Mouse (Mus musculus) CH12.LX (cell line): ENCODE measurements around the gene Suds3. TPM values are rescaled to one million over a fixed set of nuclear protein-coding genes. Genes with fewer than 3 reads are reported as not detected.
A peak's percentile ranks its signal among the peaks of the same experiment; 100 is the strongest.

Source experiments
- DNase-seq: peaks from one replicate; pipeline ENCODE4 v3.0.0-alpha.2; 2013; ENCODE audit errors: extremely low read depth
- H3K27ac ChIP-seq: 2 replicates; pipeline ENCODE4 v1.5.1; 2012; ENCODE audit warnings: low read depth, mild to moderate bottlenecking, control low read depth, moderate library complexity; ENCODE audit not compliant: insufficient read depth
- H3K27me3 ChIP-seq: replicated peaks from 2 replicates; pipeline ENCODE3; 2012; ENCODE audit warnings: inconsistent platforms
- H3K36me3 ChIP-seq, 2 experiments: replicated peaks in 1 of 2; 2 replicates each; pipeline versions ENCODE3 to v1.6.1; 2012; ENCODE audit warnings: inconsistent platforms in 1 of 2, low read length in 1 of 2, mild to moderate bottlenecking in 1 of 2, mixed read lengths in 1 of 2, moderate library complexity in 1 of 2; ENCODE audit not compliant: control insufficient read depth in 1 of 2, insufficient read depth in 1 of 2
- H3K4me1 ChIP-seq, 2 experiments: 2 replicates each; pipeline ENCODE4 v1.6.1; 2012; ENCODE audit warnings: inconsistent platforms in 1 of 2, moderate library complexity in 1 of 2; ENCODE audit not compliant: insufficient read depth in 2 of 2, control insufficient read depth in 1 of 2
- H3K4me2 ChIP-seq: 2 replicates; pipeline ENCODE4 v1.6.1; 2012; ENCODE audit warnings: low read depth, mild to moderate bottlenecking, control low read depth; ENCODE audit not compliant: poor library complexity, insufficient read depth, severe bottlenecking
- H3K4me3 ChIP-seq, 3 experiments: fragments of 150-350 bp in 1 of 3; sonication (generic) in 1 of 3; replicated peaks in 1 of 3; 2 replicates each; pipeline versions ENCODE3 to v1.5.1; 2011 to 2012; ENCODE audit warnings: low read depth in 2 of 3, low read length in 2 of 3, mild to moderate bottlenecking in 2 of 3, moderate library complexity in 2 of 3, control low read depth in 1 of 3, improper control_type of control experiment in 1 of 3, inconsistent platforms in 1 of 3, mixed read lengths in 1 of 3; ENCODE audit not compliant: poor library complexity in 1 of 3
- H3K79me2 ChIP-seq: replicated peaks from 2 replicates; pipeline ENCODE4 v1.6.1; 2012; ENCODE audit warnings: mild to moderate bottlenecking, moderate library complexity; ENCODE audit not compliant: control insufficient read depth, poor library complexity, insufficient read depth, severe bottlenecking; ENCODE audit errors: extremely low read depth
- H3K9ac ChIP-seq: 2 replicates; pipeline ENCODE4 v1.6.1; 2012; ENCODE audit warnings: low read depth, mild to moderate bottlenecking, control low read depth, moderate library complexity; ENCODE audit not compliant: insufficient read depth
- H3K9me3 ChIP-seq: replicated peaks from 2 replicates; pipeline ENCODE3; 2012; ENCODE audit warnings: low read length, inconsistent platforms, mixed read lengths
- CHD2 ChIP-seq: IDR thresholded peaks from 2 replicates; pipeline ENCODE4 v1.6.1; 2011; ENCODE audit warnings: low read length, improper control_type of control experiment
- CTCF ChIP-seq, 2 experiments: IDR thresholded peaks in 1 of 2; conservative IDR thresholded peaks in 1 of 2; 2 replicates each; pipeline ENCODE4 v1.5.1; 2011 to 2012; ENCODE audit warnings: low read depth in 2 of 2, low read length in 2 of 2, improper control_type of control experiment in 1 of 2, inconsistent platforms in 1 of 2, mild to moderate bottlenecking in 1 of 2, moderate library complexity in 1 of 2
- ELF1 ChIP-seq: IDR thresholded peaks from 2 replicates; pipeline ENCODE4 v1.6.1; 2014; ENCODE audit warnings: low read depth, mild to moderate bottlenecking, inconsistent platforms, low read length, improper control_type of control experiment
- HCFC1 ChIP-seq: IDR thresholded peaks from 2 replicates; pipeline ENCODE4 v1.6.1; 2012; ENCODE audit warnings: low read depth, mild to moderate bottlenecking, inconsistent platforms, low read length, improper control_type of control experiment
- IRF4 ChIP-seq: IDR thresholded peaks from 2 replicates; pipeline ENCODE4 v1.6.1; 2014; ENCODE audit warnings: low read depth, mild to moderate bottlenecking, inconsistent platforms, low read length, improper control_type of control experiment
- JUN ChIP-seq: IDR thresholded peaks from 2 replicates; pipeline ENCODE4 v1.6.1; 2011; ENCODE audit warnings: low read depth, mild to moderate bottlenecking, low read length, improper control_type of control experiment, moderate library complexity; ENCODE audit not compliant: insufficient read depth
- JUND ChIP-seq: conservative IDR thresholded peaks from 2 replicates; pipeline ENCODE4 v1.6.1; 2011; ENCODE audit warnings: low read depth, low read length, improper control_type of control experiment
- KAT2A ChIP-seq: IDR thresholded peaks from 2 replicates; pipeline ENCODE4 v1.6.1; 2012; ENCODE audit warnings: low read length, improper control_type of control experiment, inconsistent platforms; ENCODE audit not compliant: insufficient replicate concordance
- MAFK ChIP-seq: IDR thresholded peaks from 2 replicates; pipeline ENCODE4 v1.6.1; 2011; ENCODE audit warnings: low read length, improper control_type of control experiment; ENCODE audit not compliant: insufficient replicate concordance
- MAZ ChIP-seq: IDR thresholded peaks from 2 replicates; pipeline ENCODE4 v1.6.1; 2012; ENCODE audit warnings: low read depth, mild to moderate bottlenecking, inconsistent platforms, low read length, improper control_type of control experiment, moderate library complexity
- MEF2A ChIP-seq: IDR thresholded peaks from 2 replicates; pipeline ENCODE4 v1.6.1; 2014; ENCODE audit warnings: low read depth, mild to moderate bottlenecking, inconsistent platforms, low read length, improper control_type of control experiment, borderline replicate concordance
- MXI1 ChIP-seq: IDR thresholded peaks from 2 replicates; pipeline ENCODE4 v1.6.1; 2011; ENCODE audit warnings: mild to moderate bottlenecking, low read depth, low read length, improper control_type of control experiment
- MYC ChIP-seq: IDR thresholded peaks from 2 replicates; pipeline ENCODE4 v1.6.1; 2011; ENCODE audit warnings: low read depth, mild to moderate bottlenecking, improper control_type of control experiment, low read length
- NELFE ChIP-seq: IDR thresholded peaks from 2 replicates; pipeline ENCODE4 v1.6.1; 2011; ENCODE audit warnings: low read depth, low read length, improper control_type of control experiment
- NRF1 ChIP-seq: IDR thresholded peaks from 2 replicates; pipeline ENCODE4 v1.6.1; 2014; ENCODE audit warnings: low read depth, mild to moderate bottlenecking, inconsistent platforms, low read length, improper control_type of control experiment, moderate library complexity
- PAX5 ChIP-seq: IDR thresholded peaks from 2 replicates; pipeline ENCODE4 v1.6.1; 2012; ENCODE audit warnings: low read length, inconsistent platforms, mixed read lengths
- POLR2AphosphoS2 ChIP-seq: IDR thresholded peaks from 2 replicates; pipeline ENCODE4 v1.6.1; 2011; ENCODE audit warnings: low read depth, low read length, improper control_type of control experiment
- RAD21 ChIP-seq: IDR thresholded peaks from 2 replicates; pipeline ENCODE4 v1.6.1; 2011; ENCODE audit warnings: low read depth, mild to moderate bottlenecking, low read length, improper control_type of control experiment, moderate library complexity
- RCOR1 ChIP-seq: conservative IDR thresholded peaks from 2 replicates; pipeline ENCODE4 v1.6.1; 2012; ENCODE audit warnings: low read depth, mild to moderate bottlenecking, inconsistent platforms, low read length, improper control_type of control experiment
- TBP ChIP-seq: conservative IDR thresholded peaks from 2 replicates; pipeline ENCODE4 v1.6.1; 2011; ENCODE audit warnings: low read depth, low read length, improper control_type of control experiment
- TCF12 ChIP-seq: IDR thresholded peaks from 2 replicates; pipeline ENCODE4 v1.6.1; 2014; ENCODE audit warnings: low read depth, mild to moderate bottlenecking, inconsistent platforms, low read length, improper control_type of control experiment
- USF1 ChIP-seq: IDR thresholded peaks from 2 replicates; pipeline ENCODE4 v1.6.1; 2014; ENCODE audit warnings: low read depth, mild to moderate bottlenecking, inconsistent platforms, low read length, improper control_type of control experiment
- USF2 ChIP-seq: conservative IDR thresholded peaks from 2 replicates; pipeline ENCODE4 v1.6.1; 2011; ENCODE audit warnings: low read depth, low read length, improper control_type of control experiment
- ZKSCAN1 ChIP-seq: IDR thresholded peaks from 2 replicates; pipeline ENCODE4 v1.6.1; 2012; ENCODE audit warnings: low read depth, inconsistent platforms, low read length, improper control_type of control experiment, borderline replicate concordance
- ZMIZ1 ChIP-seq: IDR thresholded peaks from 2 replicates; pipeline ENCODE4 v1.6.1; 2012; ENCODE audit warnings: low read depth, mild to moderate bottlenecking, inconsistent platforms, low read length, improper control_type of control experiment
- ZNF384 ChIP-seq: IDR thresholded peaks from 2 replicates; pipeline ENCODE4 v1.6.1; 2012; ENCODE audit warnings: low read depth, low read length, improper control_type of control experiment, inconsistent platforms
- dilution Hi-C: fragments of 300-500 bp; cut with MboI; formaldehyde crosslinking; loops from 2 replicates; pipeline ENCODE4 v1.14.3; 2020; ENCODE audit warnings: low sequenced_read_pairs; ENCODE audit not compliant: extremely low pct_unique_long_range_greater_than_20kb, extremely low pct_ligation_motif_present
- in situ Hi-C: fragments of 300-500 bp; cut with MboI; formaldehyde crosslinking; loops from 3 replicates; pipeline ENCODE4 v1.14.3; 2019; ENCODE audit warnings: low sequenced_read_pairs, low pct_ligation_motif_present, low pct_unique_long_range_greater_than_20kb, mixed read lengths
- polyA plus RNA-seq: library from polyadenylated mRNA; unstranded; fragments of >175 nt; gene quantifications from 2 replicates; pipeline ENCODE4 v1.2.1, GENCODE M21; 2012; ENCODE audit warnings: low read depth; ENCODE audit not compliant: insufficient read length
- total RNA-seq, 2 experiments: library from RNA; depleted of rRNA; stranded (reverse); fragments of 300-350 nt in 1 of 2; fragments of >200 nt in 1 of 2; gene quantifications; 2 replicates each; pipeline ENCODE4 v1.2.3; 2012 to 2014

Gene Suds3
- total and polyA plus RNA-seq, 3 experiments: 54.2 to 103 (median 68.1) TPM

DNA sequence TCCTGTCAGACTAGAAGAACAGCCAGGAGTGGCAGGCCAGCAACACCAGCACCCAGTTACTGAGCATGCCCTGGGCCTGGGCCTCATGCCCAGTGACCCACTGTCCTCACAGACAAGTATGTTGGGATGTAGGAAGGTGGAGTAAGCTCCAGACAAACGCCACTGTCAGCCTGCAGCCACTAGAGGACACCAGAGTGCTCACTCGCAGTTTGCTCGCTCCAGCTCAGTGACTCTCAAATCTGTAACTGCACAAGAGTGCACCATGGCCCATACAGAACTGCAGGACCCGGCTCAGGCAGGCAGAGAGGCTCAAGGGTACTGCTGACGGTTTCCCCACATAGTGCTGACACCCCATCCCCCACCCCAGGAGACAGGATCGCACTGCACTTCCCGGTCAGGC, 21.5 kb downstream of the Suds3 start:
- H3K4me2 ChIP-seq: no peak overlapping the region
- dilution Hi-C loops (no loop called here), in situ Hi-C loops (no loop called here)
- no peak for TF ChIP-seq ZNF384
- peak; percentile 50 to 58; a peak in 3 of 4 replicates for TF ChIP-seq CTCF (conservative IDR thresholded peaks at IDR 0.05 in 1 of 2, IDR thresholded peaks at IDR 0.05 in 1 of 2; ENCODE audit: low read depth in 2 of 2, low read length in 2 of 2)
- peaks cover 63 to 86% of the 10 kb centered on the region in 2 experiments for H3K36me3 ChIP-seq
- H3K27ac ChIP-seq: no peak overlapping the region
- H3K4me1 ChIP-seq: no peaks in the 10 kb centered on the region
- no peaks in the 10 kb centered on the region for H3K79me2 ChIP-seq
- H3K9me3 ChIP-seq: no peaks in the 10 kb centered on the region
- H3K27me3 ChIP-seq: no peaks in the 10 kb centered on the region
- H3K9ac ChIP-seq: no peak overlapping the region
- DNase-seq: peak; percentile 31
- H3K4me3 ChIP-seq: no peak overlapping the region

DNA sequence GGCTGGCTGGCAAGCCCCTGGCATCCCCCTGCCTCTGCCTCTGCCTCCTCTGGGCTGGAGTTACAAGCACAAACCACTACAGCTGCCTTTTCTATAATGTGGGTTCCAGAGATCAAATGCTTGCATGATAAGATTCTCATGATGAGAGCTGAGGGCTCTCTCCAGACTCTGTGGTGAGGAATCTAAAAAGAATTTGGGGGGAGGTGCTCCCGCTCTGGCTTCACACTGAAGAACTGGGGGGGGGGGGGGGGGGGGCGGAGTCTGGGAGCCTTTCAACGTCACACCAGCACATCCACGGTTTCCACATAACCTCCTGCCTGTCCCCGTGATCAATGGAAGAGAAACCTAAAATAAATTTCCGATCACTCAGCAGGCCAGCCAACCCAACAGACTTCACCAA, 26.1 kb downstream of the Suds3 start:
- Histone ChIP-seq H3K27ac (no peak overlapping the region), H3K9me3 (no peaks in the 10 kb centered on the region), H3K27me3 (peaks cover 25% of the 10 kb centered on the region), H3K79me2 (no peaks in the 10 kb centered on the region), H3K4me2 (no peak overlapping the region), H3K36me3 (peaks cover 29 to 40% of the 10 kb centered on the region in 2 experiments), H3K9ac (no peak overlapping the region), H3K4me1 (peaks cover 6% of the 10 kb centered on the region in 2 experiments; a peak in 3 of 4 replicates), H3K4me3 (no peak overlapping the region)
- DNase-seq: no peak
- dilution Hi-C loops (no loop called here), in situ Hi-C loops (no loop called here)
- TF ChIP-seq ZKSCAN1 (no peak), ELF1 (no peak), USF1 (no peak), NRF1 (no peak), JUN (no peak), MAFK (no peak), MEF2A (no peak), ZMIZ1 (no peak), JUND (no peak), MYC (no peak), MXI1 (no peak), KAT2A (no peak)

DNA sequence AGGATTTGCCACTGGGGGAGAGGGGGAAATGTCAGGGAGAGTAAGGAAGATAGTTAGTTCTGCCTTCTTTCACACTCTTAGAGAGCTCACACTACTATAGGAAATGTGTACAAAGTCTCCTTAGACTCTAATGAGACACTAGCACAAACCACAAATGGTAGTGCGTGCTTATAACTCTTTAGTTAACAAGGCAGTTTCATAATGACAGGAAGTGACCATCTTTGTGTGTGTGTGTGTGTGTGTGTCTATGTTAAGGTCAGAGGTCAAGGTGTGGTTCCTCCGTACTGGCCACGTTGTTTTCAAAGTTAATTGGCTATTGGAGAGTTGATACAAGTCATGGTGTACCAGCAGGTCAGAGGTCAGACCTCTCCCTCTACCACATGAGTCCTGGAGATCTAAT, 26.8 kb downstream of the Suds3 start:
- in situ Hi-C loops: no loop called here
- Histone ChIP-seq H3K4me2 (no peak overlapping the region), H3K79me2 (no peaks in the 10 kb centered on the region), H3K36me3 (peaks cover 23 to 33% of the 10 kb centered on the region in 2 experiments), H3K27me3 (peaks cover 31% of the 10 kb centered on the region), H3K4me1 (peaks cover 6% of the 10 kb centered on the region in 2 experiments; a peak in 3 of 4 replicates), H3K4me3 (no peak overlapping the region), H3K9ac (no peak overlapping the region), H3K27ac (no peak overlapping the region), H3K9me3 (no peaks in the 10 kb centered on the region)
- DNase-seq: no peak
- dilution Hi-C loops: no loop called here
- no peak for TF ChIP-seq MAZ
- TF ChIP-seq IRF4: no peak
- no peak for TF ChIP-seq RCOR1
- TF ChIP-seq PAX5: no peak
- TF ChIP-seq JUN: no peak
- TF ChIP-seq TCF12: no peak
- TF ChIP-seq NELFE: no peak
- no peak for TF ChIP-seq JUND
- TF ChIP-seq HCFC1: no peak
- TF ChIP-seq CHD2: no peak
- no peak for TF ChIP-seq TBP
- TF ChIP-seq MYC: no peak
- TF ChIP-seq CTCF (conservative IDR thresholded peaks at IDR 0.05 in 1 of 2, IDR thresholded peaks at IDR 0.05 in 1 of 2; ENCODE audit: low read depth in 2 of 2, low read length in 2 of 2): no peak
- TF ChIP-seq USF2: no peak
- no peak for TF ChIP-seq USF1
- TF ChIP-seq RAD21: no peak
- no peak for TF ChIP-seq POLR2AphosphoS2
- TF ChIP-seq ZKSCAN1: no peak
